Mouse (Mus musculus) MEL (cell line): Measurements from ENCODE around the gene St7. TPM values are rescaled to one million over a fixed set of nuclear protein-coding genes. Genes with fewer than 3 reads are reported as not detected.
A peak's percentile ranks its signal among the peaks of the same experiment; 100 is the strongest.

ENCODE experiments used
- DNase-seq: peaks from one replicate; pipeline ENCODE4 v3.0.0; 2011; ENCODE audit warnings: low read depth, low spot score
- H3K27ac ChIP-seq: 2 replicates; pipeline ENCODE4 v1.5.1; 2012; ENCODE audit warnings: low read depth, mild to moderate bottlenecking, control low read depth, low read length, moderate library complexity; ENCODE audit not compliant: control insufficient read depth
- H3K27me3 ChIP-seq, 2 experiments: fragments of 150-350 bp in 1 of 2; sonication (generic) in 1 of 2; 2 replicates each; pipeline ENCODE4 v1.6.1; 2012; ENCODE audit warnings: low read length in 2 of 2, mild to moderate bottlenecking in 2 of 2, improper control_type of control experiment in 1 of 2, moderate library complexity in 1 of 2; ENCODE audit not compliant: insufficient read depth in 2 of 2, control insufficient read depth in 1 of 2
- H3K36me3 ChIP-seq, 2 experiments: 2 replicates each; pipeline ENCODE4 v1.6.1; 2012 to 2014; ENCODE audit warnings: low read length in 2 of 2, improper control_type of control experiment in 1 of 2, inconsistent platforms in 1 of 2, mild to moderate bottlenecking in 1 of 2; ENCODE audit not compliant: insufficient read depth in 2 of 2, control insufficient read depth in 1 of 2
- H3K4me1 ChIP-seq, 2 experiments: fragments of 150-350 bp in 1 of 2; sonication (generic) in 1 of 2; 2 replicates each; pipeline ENCODE4 v1.6.1; 2012; ENCODE audit warnings: low read length in 2 of 2, improper control_type of control experiment in 1 of 2, mild to moderate bottlenecking in 1 of 2; ENCODE audit not compliant: insufficient read depth in 2 of 2, control insufficient read depth in 1 of 2
- H3K4me3 ChIP-seq, 2 experiments: fragments of 150-350 bp in 1 of 2; sonication (generic) in 1 of 2; 2 replicates each; pipeline ENCODE4 v1.5.1; 2012; ENCODE audit warnings: low read depth in 2 of 2, low read length in 2 of 2, mild to moderate bottlenecking in 2 of 2, moderate library complexity in 2 of 2, control low read depth in 1 of 2, improper control_type of control experiment in 1 of 2; ENCODE audit not compliant: control insufficient read depth in 1 of 2, insufficient read depth in 1 of 2
- H3K79me2 ChIP-seq: 2 replicates; pipeline ENCODE4 v1.6.1; 2012; ENCODE audit warnings: mild to moderate bottlenecking, low read length, moderate library complexity; ENCODE audit not compliant: control insufficient read depth, poor library complexity, insufficient read depth
- H3K9ac ChIP-seq: 2 replicates; pipeline ENCODE4 v1.6.1; 2012; ENCODE audit warnings: low read depth, mild to moderate bottlenecking, control low read depth, low read length, moderate library complexity; ENCODE audit not compliant: control insufficient read depth, poor library complexity, severe bottlenecking
- H3K9me3 ChIP-seq: fragments of 150-350 bp; sonication (generic); replicated peaks from 2 replicates; pipeline ENCODE4 v1.6.1; 2012; ENCODE audit warnings: mild to moderate bottlenecking, low read length, improper control_type of control experiment, moderate library complexity; ENCODE audit not compliant: insufficient read depth
- BHLHE40 ChIP-seq: IDR thresholded peaks from 2 replicates; pipeline ENCODE4 v1.6.1; 2012; ENCODE audit warnings: low read depth, mild to moderate bottlenecking, inconsistent platforms, low read length, improper control_type of control experiment, borderline replicate concordance
- EP300 ChIP-seq, 2 experiments: IDR thresholded peaks; 2 replicates each; pipeline ENCODE4 v1.6.1; 2011; ENCODE audit warnings: improper control_type of control experiment in 2 of 2, low read length in 2 of 2, low read depth in 1 of 2, mild to moderate bottlenecking in 1 of 2
- ETS1 ChIP-seq: IDR thresholded peaks from 2 replicates; pipeline ENCODE4 v1.6.1; 2012; ENCODE audit warnings: low read depth, mild to moderate bottlenecking, inconsistent platforms, low read length, improper control_type of control experiment, moderate library complexity
- GATA1 ChIP-seq: IDR thresholded peaks from 2 replicates; pipeline ENCODE4 v1.6.1; 2011; ENCODE audit warnings: low read depth, low read length, improper control_type of control experiment
- HCFC1 ChIP-seq: IDR thresholded peaks from 2 replicates; pipeline ENCODE4 v1.6.1; 2012; ENCODE audit warnings: low read depth, mild to moderate bottlenecking, inconsistent platforms, low read length, improper control_type of control experiment, moderate library complexity
- MEF2A ChIP-seq: IDR thresholded peaks from 2 replicates; pipeline ENCODE4 v1.6.1; 2014; ENCODE audit warnings: low read depth, mild to moderate bottlenecking, inconsistent platforms, low read length, improper control_type of control experiment; ENCODE audit not compliant: poor library complexity, insufficient replicate concordance, severe bottlenecking; ENCODE audit errors: extremely low read depth
- NRF1 ChIP-seq: IDR thresholded peaks from 2 replicates; pipeline ENCODE4 v1.6.1; 2014; ENCODE audit warnings: low read depth, mild to moderate bottlenecking, inconsistent platforms, low read length, improper control_type of control experiment, moderate library complexity; ENCODE audit not compliant: poor library complexity, insufficient read depth, severe bottlenecking
- POLR2AphosphoS2 ChIP-seq: IDR thresholded peaks from 2 replicates; pipeline ENCODE4 v1.6.1; 2011; ENCODE audit warnings: low read length, improper control_type of control experiment
- RCOR1 ChIP-seq: IDR thresholded peaks from 2 replicates; pipeline ENCODE4 v1.6.1; 2012; ENCODE audit warnings: low read depth, mild to moderate bottlenecking, inconsistent platforms, low read length, improper control_type of control experiment
- SIN3A ChIP-seq: IDR thresholded peaks from 2 replicates; pipeline ENCODE4 v1.6.1; 2012; ENCODE audit warnings: low read length, improper control_type of control experiment, inconsistent platforms
- TAL1 ChIP-seq: IDR thresholded peaks from 2 replicates; pipeline ENCODE4 v1.6.1; 2012; ENCODE audit warnings: mild to moderate bottlenecking, inconsistent platforms, low read length, moderate library complexity, mixed read lengths
- TCF12 ChIP-seq: IDR thresholded peaks from 2 replicates; pipeline ENCODE4 v1.6.1; 2014; ENCODE audit warnings: low read depth, mild to moderate bottlenecking, inconsistent platforms, low read length, improper control_type of control experiment, moderate library complexity
- ZC3H11A ChIP-seq: IDR thresholded peaks from 2 replicates; pipeline ENCODE4 v1.6.1; 2012; ENCODE audit warnings: low read depth, mild to moderate bottlenecking, inconsistent platforms, low read length, improper control_type of control experiment
- polyA plus RNA-seq, 2 experiments: library from polyadenylated mRNA; stranded (reverse) in 1 of 2; unstranded in 1 of 2; fragments of >175 nt in 1 of 2; fragments of >200 nt in 1 of 2; gene quantifications; 2 replicates each; pipeline versions ENCODE4 v1.2.1 to v1.2.4; 2012; ENCODE audit warnings: low replicate concordance in 2 of 2, low read depth in 1 of 2; ENCODE audit not compliant: insufficient read length in 2 of 2, insufficient read depth in 1 of 2, missing spikeins in 1 of 2
- total RNA-seq: library from RNA; depleted of rRNA; stranded (reverse); fragments of 300-350 nt; gene quantifications from 2 replicates; pipeline ENCODE4 v1.2.3, GENCODE M21; 2012

St7 gene
- total and polyA plus RNA-seq, 3 experiments: 34.4 to 48.5 TPM; not detected in 1

GRCm38 (mm10) chr6:17777018-17777799 is 84.5 kb downstream of the St7 start:
- Histone ChIP-seq H3K4me3 (no peak overlapping the region), H3K27ac (peak overlapping the region; percentile 32; the same call in 1 of the 2 replicates), H3K9ac (no peak overlapping the region), H3K36me3 (peaks cover 0 to 41% of the 10 kb centered on the region in 2 experiments; a peak in 3 of 4 replicates), H3K79me2 (peaks cover 36% of the 10 kb centered on the region), H3K9me3 (no peaks in the 10 kb centered on the region), H3K27me3 (no peaks in the 10 kb centered on the region), H3K4me1 (peaks cover 26 to 27% of the 10 kb centered on the region in 2 experiments)
- DNase-seq: no peak
- TF ChIP-seq HCFC1 (no peak), MEF2A (peak; percentile 19; the same call in 1 of the 2 replicates), TCF12 (peak; percentile 90), EP300 (IDR thresholded peaks at IDR 0.05; ENCODE audit: low read depth in 1 of 2, low read length in 2 of 2) (peak; percentile 77 to 83), GATA1 (peak; percentile 76), RCOR1 (peak; percentile 48; the same call in 1 of the 2 replicates), ETS1 (peak; percentile 74; the same call in 1 of the 2 replicates), POLR2AphosphoS2 (no peak), ZC3H11A (no peak), TAL1 (peak; percentile 54), NRF1 (no peak), SIN3A (peak; percentile 14; the same call in 1 of the 2 replicates), BHLHE40 (peak; percentile 32; the same call in 1 of the 2 replicates)

GRCm38 (mm10) chr6:17778648-17779202 is 86.0 kb downstream of the St7 start:
- H3K27me3 ChIP-seq: no peaks in the 10 kb centered on the region
- no peak overlapping the region for H3K4me3 ChIP-seq
- no peak overlapping the region for H3K9ac ChIP-seq
- no peak for DNase-seq
- H3K36me3 ChIP-seq: peaks cover 0 to 34% of the 10 kb centered on the region in 2 experiments; a peak in 3 of 4 replicates
- no peak overlapping the region for H3K27ac ChIP-seq
- H3K9me3 ChIP-seq: no peaks in the 10 kb centered on the region
- H3K79me2 ChIP-seq: peaks cover 24% of the 10 kb centered on the region
- TF ChIP-seq HCFC1: no peak
- TF ChIP-seq RCOR1: peak; percentile 55; the same call in 1 of the 2 replicates
- TF ChIP-seq, all 39 proteins: peak for 1
- H3K4me1 ChIP-seq: peaks cover 20 to 23% of the 10 kb centered on the region in 2 experiments
